Mouse (Mus musculus) brain, embryonic 14.5 days (tissue): ENCODE results near the gene Cys1. TPM values are rescaled to one million over a fixed set of nuclear protein-coding genes. Genes with fewer than 3 reads are reported as not detected.
A peak's percentile ranks its signal among the peaks of the same experiment; 100 is the strongest.

Experiments used
- DNase-seq: peaks from one replicate; pipeline ENCODE4 v3.0.0-alpha.2; 2011; ENCODE audit warnings: low read depth
- CTCF ChIP-seq: fragments of 200-500 bp; IDR thresholded peaks from 2 replicates; pipeline ENCODE4 v1.5.1; 2012; ENCODE audit warnings: inconsistent platforms, mild to moderate bottlenecking, moderate library complexity, borderline replicate concordance; ENCODE audit not compliant: insufficient read depth, insufficient read length; ENCODE audit errors: extremely low read depth
- POLR2A ChIP-seq: fragments of 200-500 bp; IDR thresholded peaks from 2 replicates; pipeline ENCODE4 v1.6.1; 2012; ENCODE audit warnings: mild to moderate bottlenecking, inconsistent platforms, borderline replicate concordance; ENCODE audit not compliant: poor library complexity, insufficient read depth, insufficient read length, severe bottlenecking; ENCODE audit errors: extremely low read depth
- polyA plus RNA-seq: library from polyadenylated mRNA; depleted of rRNA; stranded (reverse); fragments of >200 nt; gene quantifications from 2 replicates; pipeline ENCODE4 v1.2.3, GENCODE M21; 2012

Gene Cys1
- polyA plus RNA-seq, 1 experiment = 2.2 TPM

GRCm38 (mm10) chr12:24683461-24683860, 1.8 kb upstream of the Cys1 start:
- no peak for DNase-seq
- TF ChIP-seq POLR2A = no peak
- no peak for TF ChIP-seq CTCF

DNA sequence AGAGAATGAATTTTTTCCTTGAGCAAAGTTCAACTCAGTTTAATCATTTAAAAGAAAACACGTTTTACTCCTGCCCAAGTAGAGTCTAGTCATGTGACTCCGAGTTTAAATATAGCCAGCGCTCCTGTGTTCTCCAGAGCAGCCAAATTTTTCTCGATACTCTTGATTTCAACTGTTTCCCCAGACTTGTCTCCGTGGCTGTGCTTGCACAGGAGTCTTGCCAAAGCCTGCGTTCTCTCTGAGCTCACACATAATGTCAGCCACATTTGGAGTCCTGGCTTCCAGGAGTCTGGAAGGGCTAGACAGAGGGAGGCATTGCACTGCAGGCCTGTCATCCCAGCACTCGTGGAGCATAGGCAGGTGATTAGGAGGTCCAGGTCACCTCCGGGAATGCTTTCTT, 950 bp upstream of the Cys1 start:
- DNase-seq = no peak
- TF ChIP-seq CTCF = no peak
- no peak for TF ChIP-seq POLR2A

DNA sequence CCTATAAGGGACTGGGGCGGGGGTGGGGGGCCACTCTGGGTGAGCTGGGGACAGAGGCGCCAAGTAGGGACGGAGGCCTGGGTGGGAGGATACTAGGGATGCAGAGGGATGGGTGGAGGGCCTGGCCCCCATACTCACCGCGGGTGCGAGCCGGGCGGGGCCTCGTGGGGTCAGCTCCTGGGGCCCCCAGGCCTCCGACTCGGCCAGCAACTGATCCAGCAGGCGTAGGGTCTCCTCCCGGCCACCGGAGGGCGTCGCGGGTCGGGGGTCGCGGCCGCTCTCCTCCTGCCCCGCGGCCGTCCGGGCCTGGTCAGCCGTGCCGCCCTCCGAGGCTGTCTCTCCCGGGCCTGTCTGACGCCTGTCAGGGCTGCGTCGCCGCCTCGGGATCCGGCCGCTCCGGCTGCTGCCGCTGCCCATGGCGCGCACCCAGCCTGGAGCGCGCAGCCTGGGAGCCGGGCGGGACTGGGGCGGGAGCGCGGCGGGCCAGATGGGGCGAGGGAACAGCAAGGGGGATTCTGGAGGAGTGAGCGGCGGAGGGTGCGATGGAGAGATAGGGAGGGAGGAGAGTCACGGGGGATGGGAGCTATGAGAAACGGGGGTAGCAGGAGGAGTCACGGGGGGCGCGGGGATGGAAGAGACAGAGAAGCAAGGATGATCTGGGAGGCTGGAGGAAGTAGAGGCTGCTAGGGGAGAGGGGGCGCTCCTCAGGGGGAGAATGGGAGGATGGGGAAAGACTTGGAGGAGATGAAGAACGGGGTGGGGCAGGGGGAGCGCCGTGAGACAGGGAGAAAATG, 924 bp downstream of the Cys1 start:
- 0 out of 2 replicates have a peak, but pooled peaks have one; percentile 11 for TF ChIP-seq POLR2A
- TF ChIP-seq CTCF = peak; percentile 27; the same call in 1 of the 2 replicates
- peak; percentile 64 for DNase-seq

DNA sequence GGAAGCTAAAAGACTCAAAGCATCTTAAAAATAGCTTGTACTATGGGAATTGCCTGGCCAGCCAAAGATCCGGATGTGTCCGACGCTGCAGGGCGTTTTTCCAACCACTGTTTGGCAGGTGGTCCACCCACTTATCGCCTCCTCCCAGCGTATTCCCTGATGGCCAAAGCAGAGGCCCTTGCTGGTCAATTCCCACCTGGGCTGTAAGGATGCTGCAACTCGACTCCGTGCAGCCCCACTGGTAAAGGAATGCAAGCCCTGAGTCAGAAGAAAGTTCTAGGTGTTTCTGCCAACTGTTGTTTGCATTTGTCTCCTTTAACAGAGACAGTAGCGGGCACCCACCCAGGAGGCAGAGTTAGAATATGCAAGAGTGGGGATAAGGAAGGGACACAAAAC, 1.5 kb downstream of the Cys1 start:
- peak; percentile 17 for DNase-seq
- TF ChIP-seq POLR2A = no peak
- no peak for TF ChIP-seq CTCF

DNA sequence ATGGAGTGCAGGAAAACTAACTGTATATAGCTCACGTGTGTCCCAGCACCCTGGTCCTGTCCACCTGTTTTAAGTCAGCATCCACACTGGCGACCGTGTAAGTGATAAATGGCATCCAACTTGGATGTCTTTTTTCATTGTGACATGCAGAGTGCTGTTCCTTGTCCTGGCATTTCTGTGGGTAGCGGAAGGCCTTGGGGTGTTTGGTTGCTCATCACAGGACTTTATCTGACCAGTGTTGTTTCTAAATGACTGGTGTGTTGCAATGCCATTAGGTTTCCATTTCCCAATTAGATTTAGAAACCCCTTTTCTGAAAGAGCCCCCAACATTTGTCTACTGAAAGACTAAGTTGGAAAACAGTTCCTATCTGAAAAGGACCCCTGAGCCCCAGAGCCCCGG, 19.5 kb downstream of the Cys1 start:
- TF ChIP-seq POLR2A = no peak
- TF ChIP-seq CTCF = no peak

GRCm38 (mm10) chr12:24661100-24661499, 20.5 kb downstream of the Cys1 start:
- TF ChIP-seq CTCF = no peak
- TF ChIP-seq POLR2A = no peak

More for the DNA sequence above, 19.5 kb downstream of the Cys1 start:
- DNase-seq = no peak

DNA sequence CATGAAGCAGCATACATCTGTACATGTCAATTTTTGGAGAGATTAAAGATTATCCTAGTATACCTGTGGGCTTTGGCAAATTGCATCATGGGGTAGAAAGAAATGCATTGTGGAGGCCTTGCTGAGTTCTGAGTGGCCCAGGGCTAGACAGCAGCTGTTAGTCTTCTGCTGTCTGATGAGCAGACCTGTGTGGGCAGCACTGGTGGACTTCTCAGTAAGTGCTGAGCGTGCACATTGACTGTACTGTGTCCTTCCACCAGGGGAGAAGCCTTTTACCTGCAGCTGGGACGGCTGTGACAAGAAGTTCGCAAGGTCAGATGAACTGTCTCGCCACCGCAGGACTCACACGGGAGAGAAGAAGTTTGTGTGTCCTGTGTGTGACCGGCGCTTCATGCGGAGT, 21.7 kb downstream of the Cys1 start:
- TF ChIP-seq POLR2A (no peak), CTCF (no peak)
- no peak for DNase-seq

More at GRCm38 (mm10) chr12:24661100-24661499, 20.5 kb downstream of the Cys1 start:
- DNase-seq = no peak

DNA sequence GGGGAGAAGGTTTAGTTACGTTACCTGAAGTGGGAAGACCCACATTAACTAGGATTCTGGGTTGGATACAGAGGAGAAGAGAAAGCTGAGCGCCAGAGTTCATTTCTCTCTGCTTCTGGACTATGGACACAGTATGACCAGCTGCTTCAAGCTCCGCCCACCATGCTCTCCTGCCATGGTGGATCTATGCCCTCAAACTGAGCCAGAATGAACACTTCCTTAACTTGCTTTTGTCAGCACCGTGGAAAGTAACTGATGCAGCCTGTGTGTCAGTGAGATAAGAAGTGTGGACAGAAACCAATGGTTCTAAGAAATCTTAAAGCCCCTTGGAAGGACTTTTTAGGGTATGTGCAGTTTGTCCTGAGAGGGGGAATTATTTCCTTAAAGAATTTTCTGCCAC, 22.6 kb downstream of the Cys1 start:
- TF ChIP-seq POLR2A (no peak), CTCF (no peak)
- DNase-seq = no peak

- TF ChIP-seq CTCF (no peak), POLR2A (no peak)
- no peak for DNase-seq
Measured at GRCm38 (mm10) chr12:24656436-24656835, 25.2 kb downstream of the Cys1 start.

DNA sequence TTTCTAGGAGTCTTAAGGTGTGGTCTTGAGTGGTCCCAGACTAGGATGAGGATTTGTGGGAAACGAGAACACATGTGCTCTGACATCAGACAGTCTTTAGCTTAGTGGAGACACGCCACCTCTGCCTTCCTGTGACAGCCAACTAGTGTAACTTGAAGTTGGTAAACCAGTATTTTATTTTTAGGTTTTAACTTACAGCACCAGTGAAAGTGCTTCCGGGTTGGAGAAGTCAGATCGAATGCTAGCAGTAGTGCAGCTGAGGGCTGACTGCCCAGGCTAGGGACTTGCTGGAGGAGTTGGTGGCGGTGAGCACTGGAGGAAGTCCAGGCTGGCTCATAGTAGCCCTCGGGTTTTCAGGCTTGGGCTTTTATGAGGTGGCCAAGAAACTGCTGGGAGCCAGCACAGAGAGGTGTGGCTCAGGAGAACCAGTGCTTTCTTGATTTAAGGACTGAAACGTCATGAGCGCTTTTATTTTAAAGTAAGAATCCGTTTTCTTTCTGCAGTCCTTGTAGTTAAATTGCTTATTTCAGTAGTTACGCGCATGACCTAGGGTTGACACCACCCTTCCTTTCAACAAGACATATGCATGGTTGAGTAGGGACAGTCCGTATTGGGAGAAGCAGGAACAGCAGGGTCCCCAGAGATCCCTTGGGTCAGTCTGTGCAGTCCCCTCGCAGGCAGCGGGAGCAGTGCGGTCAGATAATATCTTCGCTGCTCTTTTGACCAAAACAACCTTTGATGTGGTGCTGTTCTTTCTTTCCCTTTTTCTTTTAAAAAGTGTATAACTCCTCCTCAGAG, 27.3 kb downstream of the Cys1 start:
- DNase-seq = no peak
- no peak for TF ChIP-seq POLR2A
- no peak for TF ChIP-seq CTCF

- DNase-seq = peak; percentile 94
- TF ChIP-seq POLR2A (no peak), CTCF (no peak)
Measured at GRCm38 (mm10) chr12:24651642-24652342, 29.8 kb downstream of the Cys1 start.
